Mouse (Mus musculus) spleen, adult 18-20 months (tissue): ENCODE measurements around the gene Ahnak.
A peak's percentile ranks its signal among the peaks of the same experiment; 100 is the strongest.
"Not testable (repeated sequence)": the region's sequence is repeated elsewhere in the genome, so short reads cannot be mapped to it uniquely, and the experiment has no call there.

Experiments used
- DNase-seq, 2 experiments: peaks; one replicate each; pipeline ENCODE4 v3.0.0; 2022; ENCODE audit warnings: mixed read lengths in 2 of 2

The Ahnak gene

DNA sequence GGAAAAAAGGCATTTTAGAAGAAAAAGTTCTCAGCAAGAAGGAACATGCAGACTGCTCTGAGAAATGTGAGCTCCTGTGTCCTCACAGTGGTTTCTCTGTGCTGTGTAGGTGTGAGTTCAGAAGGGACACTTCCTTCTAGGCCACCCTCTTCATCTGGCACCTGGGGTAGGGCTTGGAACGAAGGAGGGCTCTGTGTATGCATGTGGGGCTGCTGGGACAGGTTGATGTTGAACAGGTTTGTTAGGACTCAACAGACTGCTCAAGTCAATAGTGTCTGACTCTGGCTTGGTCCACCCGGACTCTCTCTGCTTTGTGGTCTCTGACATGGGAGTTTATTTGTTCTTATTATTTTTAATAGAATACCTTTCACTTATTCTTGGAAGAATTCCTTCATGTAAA lies 81.2 kb downstream of the Ahnak start:
- DNase-seq = no peak

DNA sequence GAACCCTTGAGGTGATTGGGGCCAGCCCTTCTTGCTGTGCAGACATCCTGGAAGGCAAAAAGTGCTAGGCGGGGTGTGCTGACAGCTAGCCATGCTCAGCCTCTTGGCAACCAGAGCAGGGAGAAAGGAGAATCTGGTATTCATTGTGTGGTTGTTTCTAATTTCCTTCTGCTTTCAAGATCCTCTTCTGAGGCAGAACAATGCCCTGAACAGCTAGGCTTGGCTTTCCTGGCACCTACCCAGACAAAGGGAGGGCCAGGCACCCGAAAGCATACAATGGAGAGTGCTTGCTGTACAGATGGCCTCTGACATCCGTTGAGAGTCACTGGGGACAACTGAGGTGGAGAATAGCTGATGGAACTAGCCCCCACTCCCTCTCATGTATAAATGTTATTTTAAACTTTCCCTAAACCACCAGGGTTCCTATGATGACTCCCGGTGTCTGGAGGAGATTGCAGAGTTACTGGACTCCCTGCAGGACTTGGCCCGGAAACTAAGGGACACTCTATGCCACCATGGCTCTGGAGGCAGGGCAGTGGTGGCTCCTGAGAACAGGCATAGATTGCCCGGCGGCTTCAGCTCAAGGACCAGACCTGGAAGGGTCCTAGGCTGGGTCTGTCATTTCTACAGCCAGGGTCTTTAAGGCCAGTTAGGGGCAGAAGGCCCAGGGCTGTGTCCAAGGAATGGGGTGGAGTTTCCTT lies 82.5 kb downstream of the Ahnak start:
- DNase-seq = peak; percentile 40 to 51

DNA sequence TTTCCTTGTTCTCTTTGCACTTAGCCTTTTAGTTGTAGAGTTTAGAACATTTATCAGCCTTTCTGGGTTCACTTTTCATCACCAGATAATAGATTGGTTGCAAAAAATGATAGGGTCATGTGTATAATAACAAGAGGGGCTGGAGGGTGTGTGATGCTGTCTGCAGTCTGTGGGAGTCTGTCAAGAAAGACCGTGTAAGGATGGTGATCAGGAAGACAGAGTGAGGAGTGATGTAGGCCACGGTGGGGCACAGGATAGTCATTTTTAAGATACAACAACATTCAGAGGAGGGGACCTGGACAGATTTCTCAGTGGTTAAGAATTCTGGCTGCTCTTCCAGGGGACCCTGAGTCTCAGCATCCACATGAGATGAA lies 83.1 kb downstream of the Ahnak start:
- no peak for DNase-seq

DNA sequence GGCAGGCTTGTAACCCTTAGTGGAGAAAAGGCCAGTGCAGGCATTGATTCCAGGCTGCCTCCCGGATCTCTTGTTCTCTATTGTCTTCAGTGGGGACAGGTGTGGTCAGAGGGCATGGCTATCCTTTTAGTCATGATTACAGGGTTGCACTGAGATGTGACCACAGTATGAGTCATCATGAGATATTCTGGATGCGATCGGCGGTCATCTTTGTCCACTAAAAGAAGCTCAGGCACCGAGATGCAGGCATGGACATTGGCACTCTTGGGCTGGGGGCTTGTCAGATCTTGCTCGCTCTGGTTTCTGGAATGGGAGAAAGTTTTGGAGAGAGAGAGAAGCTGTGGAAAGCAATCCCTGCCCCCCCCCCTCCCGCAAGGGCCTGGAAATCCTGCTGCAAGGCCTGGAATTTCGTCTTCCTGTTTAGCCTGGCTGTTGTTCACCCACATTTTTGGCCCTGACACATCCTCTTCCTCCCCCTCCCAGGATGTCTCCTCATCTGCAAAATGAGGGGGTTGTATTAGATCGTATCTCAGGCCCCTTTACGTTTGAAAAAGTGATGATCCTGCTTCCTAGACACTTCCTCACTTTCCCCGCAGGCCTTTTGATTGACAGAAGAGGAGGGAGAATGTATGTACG lies 84.8 kb downstream of the Ahnak start:
- no peak for DNase-seq

DNA sequence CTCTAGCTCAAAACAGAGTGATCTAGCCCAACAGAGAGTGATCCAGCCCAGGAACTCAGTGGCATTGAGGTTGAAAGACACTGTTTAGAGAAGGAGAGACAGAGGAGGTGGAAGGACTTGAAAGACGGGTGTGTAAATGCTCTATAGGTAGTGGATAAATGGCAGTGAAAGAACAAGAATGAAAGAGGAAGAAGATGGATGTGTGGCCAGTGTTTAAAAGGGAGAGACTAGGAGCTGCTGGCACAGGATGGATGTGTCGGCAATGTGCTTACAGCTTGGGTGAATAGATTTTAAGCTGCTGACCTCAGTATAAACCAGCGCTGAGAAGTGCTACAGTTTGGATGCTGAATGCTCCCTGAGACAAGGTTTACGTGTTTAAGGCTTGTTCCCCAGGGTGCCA lies 85.3 kb downstream of the Ahnak start:
- DNase-seq = no peak

DNA sequence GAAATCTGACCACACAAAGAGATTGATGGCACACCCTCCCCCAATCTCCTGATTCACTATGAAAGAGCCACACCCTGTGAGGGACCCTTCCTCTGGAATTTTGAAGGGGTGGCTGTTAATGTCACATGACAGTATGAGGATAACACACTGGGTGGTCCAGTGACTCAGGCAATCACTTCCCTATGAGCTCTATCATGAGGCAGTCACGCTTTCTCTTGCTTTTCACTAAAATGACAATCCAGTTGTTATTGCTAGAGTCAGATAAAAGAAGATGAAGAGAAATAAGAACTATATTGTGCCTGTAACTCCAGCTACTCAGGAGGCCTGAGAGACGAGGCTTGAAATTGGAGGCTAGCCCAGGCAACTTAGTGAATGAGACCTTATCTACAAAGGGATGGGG lies 86.5 kb downstream of the Ahnak start:
- no peak for DNase-seq

DNA sequence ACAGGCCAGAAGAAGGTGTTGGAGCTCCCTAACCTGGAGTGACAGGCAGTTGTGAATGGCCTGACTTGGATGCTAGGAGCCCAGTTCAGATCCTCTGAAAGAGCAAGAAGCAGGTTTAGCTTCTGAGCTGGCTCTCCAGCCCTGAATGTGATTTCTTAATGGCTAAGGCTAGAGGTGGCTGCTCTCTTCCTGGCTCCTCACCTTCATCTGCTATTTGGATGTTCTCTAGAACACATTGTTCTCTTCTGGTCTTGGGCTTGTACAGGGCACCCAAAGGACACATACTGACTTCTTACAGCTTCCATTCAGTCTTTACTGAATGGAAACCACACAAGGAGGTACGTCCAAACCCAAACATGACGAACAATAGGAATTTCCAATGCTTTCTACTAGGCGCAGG lies 87.0 kb downstream of the Ahnak start:
- no peak for DNase-seq

DNA sequence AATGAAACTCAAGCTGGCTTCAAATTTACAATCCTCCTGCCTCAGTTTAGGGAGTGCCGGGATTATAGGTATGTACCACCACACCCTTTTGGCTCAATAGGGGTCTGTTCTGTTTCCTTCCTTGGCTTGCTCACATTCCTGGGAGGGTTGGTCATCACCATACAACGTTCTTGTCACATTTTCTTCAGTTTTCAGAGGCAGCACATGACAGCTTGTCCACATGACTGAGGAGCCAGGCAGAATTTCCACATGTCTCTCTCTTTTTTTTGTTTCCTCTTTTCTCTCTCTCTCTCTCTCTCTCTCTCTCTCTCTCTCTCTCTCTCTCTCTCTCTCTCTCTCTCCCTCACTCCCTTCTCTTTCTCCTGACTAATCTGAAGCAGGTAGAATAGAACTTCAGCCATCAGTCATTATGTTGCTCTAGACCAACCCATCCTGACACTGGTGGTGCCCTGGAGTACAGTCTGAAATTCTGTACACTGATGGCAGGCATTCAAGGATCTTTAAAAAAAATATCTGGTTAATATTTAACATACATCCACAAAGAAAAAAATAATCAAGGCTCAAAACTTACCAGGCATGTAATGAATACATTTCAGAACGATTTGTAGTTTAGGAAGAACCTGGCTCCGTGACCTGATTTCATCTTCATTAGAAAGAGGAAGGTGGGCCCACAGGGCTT lies 88.0 kb downstream of the Ahnak start:
- no peak for DNase-seq

DNA sequence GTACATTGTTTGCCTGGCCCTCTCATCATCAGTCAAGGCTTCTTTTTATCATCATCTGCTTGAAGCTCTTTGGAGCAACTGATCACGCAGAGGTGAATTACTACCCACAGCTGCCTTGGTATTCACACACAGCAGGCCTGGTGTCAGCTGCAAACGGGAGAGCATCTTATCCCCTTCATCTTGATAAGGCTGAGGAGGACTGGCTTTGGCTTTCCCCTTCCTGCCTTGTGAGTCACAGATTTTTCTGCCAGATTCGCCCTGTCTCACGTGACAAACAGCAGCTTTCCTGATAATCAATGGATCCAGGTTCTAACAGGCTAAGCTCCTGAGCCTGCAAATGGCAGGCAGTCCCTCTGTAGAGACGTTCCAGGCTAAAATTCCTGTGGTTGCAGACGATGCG lies 90.8 kb downstream of the Ahnak start:
- DNase-seq = no peak

DNA sequence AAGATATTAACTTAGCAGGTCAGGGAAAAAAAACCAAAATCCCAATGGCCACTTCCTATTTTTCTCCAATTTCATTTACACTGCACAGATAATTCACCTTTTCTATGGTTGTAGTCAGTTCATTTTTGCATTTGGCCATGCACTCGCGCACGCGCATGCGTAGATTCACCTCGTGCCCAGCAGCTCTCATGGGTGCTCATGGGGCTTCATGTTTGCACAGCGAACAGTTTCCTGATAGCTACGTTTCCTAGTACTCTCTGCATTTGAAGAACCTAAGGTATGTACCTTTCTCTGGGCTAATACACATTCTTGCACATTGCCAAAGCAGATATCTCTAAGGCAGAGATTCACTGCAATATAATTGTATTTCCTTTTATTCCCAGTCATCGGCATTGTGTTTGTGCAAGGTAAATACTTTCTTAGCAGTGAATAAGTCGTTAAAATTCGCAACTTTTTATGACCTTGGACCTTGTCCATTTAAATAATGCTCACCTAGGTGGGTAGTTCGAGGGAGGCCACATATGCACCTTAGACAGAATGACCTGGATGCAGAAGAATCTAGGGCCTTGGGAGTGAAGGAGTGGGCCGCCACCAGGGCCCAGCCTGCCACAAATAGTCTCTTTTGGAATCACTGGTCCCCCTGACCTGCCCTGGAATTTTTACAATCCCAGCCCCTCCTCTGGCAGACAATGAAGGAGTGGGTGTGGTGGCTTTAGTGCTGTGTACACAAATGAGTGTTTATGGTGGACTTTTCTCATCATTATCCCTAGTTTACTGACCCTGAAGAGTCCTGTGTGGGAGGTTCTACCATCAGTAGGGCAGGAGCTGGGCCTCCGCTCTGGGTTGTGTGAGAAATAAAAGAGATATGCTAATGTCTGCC lies 92.5 kb downstream of the Ahnak start:
- DNase-seq = no peak

DNA sequence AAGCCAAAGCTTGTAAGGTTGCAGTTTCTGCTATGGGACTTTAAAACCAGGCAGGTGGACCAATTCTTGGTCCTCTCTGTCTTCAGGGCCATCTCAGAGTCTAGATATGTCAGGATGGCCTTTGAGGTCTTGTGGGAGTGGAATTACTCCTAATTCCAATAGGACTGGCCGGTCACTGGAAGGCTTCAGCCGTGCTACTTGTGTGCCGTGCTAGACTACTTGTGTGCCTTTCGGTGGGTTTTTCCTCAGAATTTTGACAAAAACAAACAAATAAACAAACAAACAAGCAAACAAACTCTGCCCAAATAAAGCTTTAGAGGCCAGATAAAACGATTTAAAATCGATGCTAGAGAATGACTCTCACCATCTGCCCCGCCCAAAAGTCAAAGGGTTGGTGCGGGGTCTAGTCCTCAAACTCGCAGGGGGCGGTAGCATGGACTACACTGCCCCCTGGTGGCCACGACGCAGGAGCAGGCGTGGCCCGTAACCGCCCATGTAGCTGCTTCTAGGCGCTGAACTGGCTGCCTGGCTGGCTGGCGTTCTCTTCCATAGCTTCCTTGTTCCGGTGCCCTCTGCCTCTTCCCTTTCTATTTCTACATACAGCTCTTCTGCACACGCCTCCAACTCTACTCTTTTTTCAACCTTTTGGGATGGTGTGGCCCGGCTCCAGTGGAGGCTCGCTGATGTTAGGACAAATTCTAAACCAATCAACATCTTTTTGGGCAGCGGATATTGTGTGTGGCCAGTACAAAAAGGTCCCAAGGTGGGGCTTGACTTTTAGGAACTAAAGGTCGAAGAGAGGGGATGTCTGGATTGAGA lies 93.3 kb downstream of the Ahnak start:
- peak; percentile 64 to 79 for DNase-seq

DNA sequence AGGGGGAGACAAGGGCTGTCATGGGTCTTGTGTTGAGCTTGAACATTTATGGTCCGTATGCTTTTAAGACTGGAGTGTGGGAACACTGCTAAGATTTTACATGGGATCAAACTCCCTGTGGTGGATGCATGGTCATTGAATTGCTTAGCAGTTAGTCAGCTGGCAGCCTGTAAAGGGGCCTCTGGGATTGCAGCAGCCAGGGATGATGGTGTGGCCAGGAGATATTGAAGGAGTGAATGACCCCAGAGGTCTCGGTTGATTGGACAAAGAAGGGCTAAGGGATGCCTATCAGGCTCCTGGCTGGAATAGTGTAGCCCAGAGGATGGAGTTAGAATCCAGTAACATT lies 93.9 kb downstream of the Ahnak start:
- no peak for DNase-seq

DNA sequence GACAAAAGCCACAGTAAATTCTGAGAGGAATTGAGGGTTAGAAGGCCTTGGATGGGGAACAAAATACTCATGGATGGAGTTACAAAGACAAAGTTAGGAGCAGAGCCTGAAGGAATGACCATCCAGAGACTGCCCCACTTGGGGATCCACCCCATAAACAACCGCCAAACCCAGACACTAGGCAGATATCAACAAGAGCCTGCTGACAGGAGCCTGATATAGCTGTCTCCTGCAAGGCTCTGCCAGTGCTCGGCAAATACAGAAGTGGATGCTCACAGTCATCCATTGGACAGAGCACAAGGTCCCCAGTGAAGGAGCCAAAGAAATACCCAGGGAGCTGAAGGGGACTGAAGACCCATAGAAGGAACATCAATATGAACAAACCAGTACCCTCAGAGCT lies 94.8 kb downstream of the Ahnak start:
- not testable (repeated sequence) for DNase-seq

DNA sequence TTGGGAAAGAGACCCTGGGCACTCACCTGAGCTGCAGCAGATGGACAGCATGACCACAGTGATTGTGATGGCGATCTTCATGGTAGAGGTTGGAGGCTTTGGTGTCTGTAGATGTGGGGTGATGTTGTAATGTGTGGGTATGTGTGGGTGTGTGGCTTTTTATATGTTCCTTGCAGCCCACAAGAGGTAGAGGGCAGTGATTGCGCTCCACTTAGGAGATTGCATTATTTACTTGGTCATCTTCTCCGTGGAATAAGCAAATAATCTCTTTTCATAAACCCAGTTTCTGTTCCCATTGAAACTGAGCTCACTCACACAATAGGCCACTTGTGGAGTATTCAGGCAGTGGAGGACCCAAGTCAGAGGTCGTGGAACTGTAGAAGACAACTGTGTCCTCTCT lies 98.7 kb downstream of the Ahnak start, which contains the start of gene Scgb1a1:
Gene Scgb1a1, minus strand, starts transcription at position 138 of the 400 bp plus-strand sequence.
- no peak for DNase-seq

DNA sequence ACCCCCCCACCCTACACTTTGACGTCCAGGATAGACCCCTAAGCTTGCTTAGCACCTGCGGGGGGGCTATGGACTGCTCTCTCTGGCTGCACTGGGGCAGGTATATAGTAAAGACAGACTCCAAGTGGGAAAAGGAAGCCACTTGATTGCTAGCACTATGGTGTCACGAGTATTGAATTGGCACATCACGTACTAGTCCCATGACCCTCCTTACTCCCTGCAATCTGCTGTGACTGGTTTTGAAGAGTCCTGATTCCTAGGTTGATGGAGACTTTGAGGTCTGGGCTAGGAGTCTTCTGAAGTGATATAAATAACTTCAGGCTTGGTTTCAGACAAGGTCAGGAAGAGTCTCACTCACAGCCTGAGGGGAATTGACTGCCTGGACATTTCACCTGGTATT lies 101.1 kb downstream of the Ahnak start:
- DNase-seq = no peak

DNA sequence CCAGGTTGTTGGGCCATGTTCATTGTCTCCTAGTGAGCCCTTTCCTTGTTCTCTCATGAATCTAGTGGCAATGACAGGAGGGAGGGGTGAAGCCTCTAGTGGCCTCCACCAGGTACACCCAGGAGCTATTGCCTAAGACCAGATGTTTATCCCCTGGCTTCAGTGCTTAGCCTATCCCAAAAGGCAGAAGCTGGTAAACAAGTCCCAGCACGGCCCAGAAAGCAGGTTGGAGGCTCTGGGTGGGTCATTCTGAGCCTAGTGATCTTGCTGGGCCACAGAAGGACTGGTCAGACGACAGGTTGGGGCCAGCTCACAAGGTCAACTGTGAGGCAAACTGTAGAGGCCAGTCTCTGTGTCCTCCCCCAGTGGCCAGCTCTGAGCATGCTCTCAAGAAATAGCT lies 101.6 kb downstream of the Ahnak start:
- DNase-seq = no peak

DNA sequence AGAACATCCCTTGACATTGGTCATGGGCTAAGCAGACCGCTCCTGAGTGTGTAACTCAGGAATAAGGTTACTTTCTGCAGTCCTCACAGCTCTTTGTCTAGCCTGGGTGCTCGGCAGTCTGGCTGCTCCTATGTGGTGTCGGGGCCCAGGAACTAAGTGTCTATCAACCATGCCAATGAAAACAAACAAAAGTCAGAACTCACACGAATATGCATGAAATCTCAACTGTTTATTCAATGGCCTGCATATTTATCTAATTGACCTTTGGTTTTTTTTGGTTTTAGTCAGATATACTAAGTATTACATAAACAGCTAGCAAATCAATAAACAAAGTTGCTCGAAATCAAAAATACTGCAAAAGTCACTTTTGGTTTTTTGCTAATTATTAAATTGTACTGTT lies 106.0 kb downstream of the Ahnak start:
- DNase-seq = no peak

DNA sequence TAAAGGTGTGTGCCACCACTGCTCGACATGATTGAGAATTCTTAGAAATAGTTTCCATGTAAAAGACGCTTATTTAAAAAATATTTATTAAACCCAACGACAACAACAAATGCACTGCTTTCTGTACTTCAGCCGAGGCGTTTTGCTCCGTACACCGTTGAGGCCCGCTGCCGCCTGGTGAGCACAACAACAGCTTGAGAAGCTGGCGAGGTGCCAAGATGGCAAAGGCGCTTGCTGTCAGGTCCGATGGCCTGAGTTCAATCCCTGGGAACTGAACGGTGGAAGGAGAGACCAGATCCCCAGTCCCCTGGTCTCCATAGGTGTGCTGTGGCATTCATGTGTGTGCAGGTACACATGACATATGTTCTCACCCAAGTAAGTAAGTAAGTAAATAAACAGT lies 108.4 kb downstream of the Ahnak start:
- no peak for DNase-seq

DNA sequence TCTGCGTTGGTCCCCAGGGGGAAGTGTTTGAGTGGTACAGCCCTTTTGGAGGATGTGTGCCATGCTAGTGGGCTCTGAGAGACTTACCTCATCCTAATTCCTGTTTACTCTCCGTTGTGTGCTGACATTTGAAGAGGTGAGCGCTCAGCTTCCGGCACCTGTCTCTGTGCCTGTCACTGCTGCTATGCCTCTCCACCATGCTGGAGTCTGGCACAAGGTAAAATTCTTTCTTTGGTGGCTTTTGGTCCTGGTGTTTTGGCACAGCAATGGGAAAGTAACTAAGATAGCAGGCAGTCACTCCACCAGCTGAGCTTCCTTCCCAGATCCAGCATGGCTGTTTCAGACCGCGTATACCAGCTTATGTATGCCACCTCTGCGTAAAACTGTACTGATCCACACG lies 110.7 kb downstream of the Ahnak start:
- no peak for DNase-seq

DNA sequence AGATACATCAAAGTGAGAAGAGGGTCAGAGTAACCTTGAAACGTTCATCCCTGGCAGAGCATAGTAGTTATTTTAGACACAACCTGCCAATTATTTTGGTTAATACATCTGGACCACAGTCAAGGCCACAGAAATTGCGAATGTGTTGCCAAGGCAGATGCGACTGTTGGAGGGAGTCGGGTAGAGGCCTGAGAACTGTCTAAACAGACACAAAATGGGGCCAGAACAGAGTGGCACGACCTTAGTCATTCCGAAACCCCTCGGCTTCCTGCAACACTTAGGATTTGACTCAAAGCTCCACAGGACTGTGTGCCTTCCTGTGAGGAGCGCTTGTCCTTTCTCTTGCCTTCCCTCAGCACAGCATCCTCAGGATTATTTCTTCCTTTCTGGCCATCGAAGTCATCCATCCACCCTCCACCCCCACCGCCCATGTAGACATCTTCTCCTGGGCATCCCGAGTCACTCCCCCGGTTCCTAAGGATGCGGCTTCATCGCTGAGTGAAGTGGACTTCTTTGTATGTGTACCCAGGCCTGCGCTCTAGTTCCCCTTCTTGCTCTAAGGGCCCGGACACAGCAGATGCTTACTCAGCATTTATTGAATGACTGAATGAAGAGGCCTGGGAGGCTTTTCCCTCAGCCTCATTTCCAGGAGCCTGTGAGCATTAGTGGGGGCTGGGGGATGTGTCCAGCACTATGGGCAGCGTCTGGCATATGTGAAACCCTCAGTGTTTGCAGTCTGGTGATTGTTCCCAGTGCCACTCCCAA lies 111.4 kb downstream of the Ahnak start:
- no peak for DNase-seq

DNA sequence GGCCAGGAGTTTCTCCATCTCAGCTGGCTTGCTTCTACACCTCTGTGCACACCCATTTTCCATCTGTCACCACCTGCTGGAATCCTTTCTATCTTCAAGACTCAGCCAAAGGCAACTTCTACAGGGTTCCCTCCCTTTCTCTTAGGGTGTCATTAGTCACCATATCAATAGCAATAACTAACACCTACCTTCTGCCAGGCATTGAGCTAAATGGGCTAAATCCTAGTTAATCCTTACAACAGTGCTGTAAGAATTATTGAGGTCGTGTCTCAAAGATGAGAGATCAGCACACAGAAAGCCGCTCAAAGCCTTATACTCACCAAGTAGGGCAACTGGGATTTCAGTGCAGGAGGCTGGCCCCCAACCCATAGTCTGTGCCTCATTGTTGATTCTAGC lies 112.0 kb downstream of the Ahnak start:
- DNase-seq = no peak

DNA sequence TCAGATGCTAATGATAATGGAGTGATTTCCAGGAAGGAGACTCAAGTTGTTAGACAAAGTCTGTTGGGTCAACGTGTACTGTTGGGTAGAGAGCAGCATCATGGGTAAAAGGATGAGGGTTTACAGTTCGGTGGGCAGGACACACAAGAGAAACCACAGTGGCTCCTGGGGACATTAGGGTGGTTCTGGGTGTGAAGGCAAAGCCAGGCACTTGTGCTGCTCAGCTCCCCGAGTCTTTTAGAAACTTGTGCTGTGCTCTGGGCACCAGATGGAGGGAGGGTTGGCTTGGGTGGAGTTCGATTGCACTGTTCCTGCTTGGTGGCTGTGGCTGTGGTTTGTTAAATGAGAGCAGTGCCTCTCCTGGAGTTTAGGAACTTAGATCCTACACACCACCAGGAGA lies 114.9 kb downstream of the Ahnak start:
- DNase-seq = peak; percentile 41 to 54
